ENCODE assay signal across 8 mouse cellular contexts in the genomic region with DNA sequence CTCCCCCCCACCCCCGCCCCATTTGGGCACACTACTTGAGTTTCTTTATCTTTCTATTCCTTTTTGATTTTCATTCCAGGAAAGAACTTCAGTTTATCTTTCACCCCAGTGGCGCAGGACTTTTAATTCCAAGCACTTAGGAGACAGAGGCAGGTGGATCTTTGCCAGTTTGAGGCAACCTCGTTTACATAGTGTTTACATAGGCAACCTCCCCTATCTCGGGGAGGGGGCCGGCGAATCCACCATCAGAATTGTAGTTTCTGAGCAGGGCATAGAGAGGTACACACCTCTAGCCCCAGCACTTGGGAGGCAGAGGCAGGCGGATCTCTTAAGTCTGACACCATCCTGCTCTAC. TPM values are rescaled to one million over a fixed set of nuclear protein-coding genes. Genes with fewer than 3 reads are reported as not detected.
A peak's percentile ranks its signal among the peaks of the same experiment; 100 is the strongest.
DNase-seq lines count a peak whose midpoint lies in the region; ATAC-seq and TF ChIP-seq lines count a peak whose summit lies in the region.

No protein-coding gene starts in this region.

- peak overlapping the region; percentile 88 for H3K4me2 ChIP-seq in kidney, embryonic 14.5 days (replicated peaks; ENCODE audit: low read depth, low read length)
- peak overlapping the region; percentile 93 for H3K4me2 ChIP-seq in hindbrain, embryonic 12.5 days (replicated peaks)
- H3K4me2 ChIP-seq in midbrain, embryonic 15.5 days, result peak overlapping the region; percentile 90

- ATAC-seq in kidney, embryonic 14.5 days (ENCODE audit: low FRiP score, low TSS enrichment), result no peak
- no peak for ATAC-seq in hindbrain, embryonic 12.5 days (ENCODE audit: low FRiP score)
- no peak for ATAC-seq in midbrain, embryonic 15.5 days (replicated peaks)

- WGBS in kidney, embryonic 14.5 days, result 35% methylated on average over 7 of the region's 7 CpGs
- 39% methylated on average over 7 of the region's 7 CpGs for WGBS in hindbrain, embryonic 12.5 days
- 40% methylated on average over 7 of the region's 7 CpGs for WGBS in midbrain, embryonic 15.5 days

- H3K36me3 ChIP-seq in kidney, embryonic 14.5 days (ENCODE audit: control insufficient read depth, insufficient read depth, low read length), result peaks cover 28% of the 10 kb centered on the region
- H3K36me3 ChIP-seq in hindbrain, embryonic 12.5 days, result peaks cover 17% of the 10 kb centered on the region
- H3K36me3 ChIP-seq in midbrain, embryonic 15.5 days (replicated peaks), result 0 out of 2 replicates have a peak, but pooled peaks cover 4% of the 10 kb centered on the region

- DNase-seq in kidney, postnatal 36 days, result no peak
- DNase-seq in brain, embryonic 14.5 days (ENCODE audit: low read depth), result peak; percentile 31
- DNase-seq in spleen, postnatal 36 days (ENCODE audit: low spot score in 2 of 2), result no peak
- DNase-seq in gastrocnemius, postnatal 4 days (ENCODE audit: low spot score in 2 of 2), result no peak
- DNase-seq in right cerebral cortex, adult 2 months (ENCODE audit: low spot score in 2 of 2), result no peak

- TF ChIP-seq POLR2A in brain, embryonic 14.5 days (IDR thresholded peaks at IDR 0.05; ENCODE audit: borderline replicate concordance, extremely low read depth, insufficient read depth, insufficient read length, poor library complexity, severe bottlenecking), result no peak

- peaks cover 57% of the 10 kb centered on the region for H3K4me1 ChIP-seq in kidney, embryonic 14.5 days (ENCODE audit: control insufficient read depth, insufficient read depth, low read length)
- peaks cover 49% of the 10 kb centered on the region for H3K4me1 ChIP-seq in hindbrain, embryonic 12.5 days
- H3K4me1 ChIP-seq in midbrain, embryonic 15.5 days, result peaks cover 46% of the 10 kb centered on the region

- TF ChIP-seq CTCF in brain, embryonic 14.5 days (IDR thresholded peaks at IDR 0.05; ENCODE audit: borderline replicate concordance, extremely low read depth, insufficient read depth, insufficient read length), result no peak

- H3K9me3 ChIP-seq in kidney, embryonic 14.5 days (ENCODE audit: control insufficient read depth, low read length), result no peaks in the 10 kb centered on the region
- no peaks in the 10 kb centered on the region for H3K9me3 ChIP-seq in hindbrain, embryonic 12.5 days (replicated peaks)
- H3K9me3 ChIP-seq in midbrain, embryonic 15.5 days, result no peaks in the 10 kb centered on the region

- H3K9ac ChIP-seq in kidney, embryonic 14.5 days (ENCODE audit: low read depth, low read length), result peak overlapping the region; percentile 100
- peak overlapping the region; percentile 99 for H3K9ac ChIP-seq in hindbrain, embryonic 12.5 days
- peak overlapping the region; percentile 98 for H3K9ac ChIP-seq in midbrain, embryonic 15.5 days

- H3K27me3 ChIP-seq in kidney, embryonic 14.5 days (ENCODE audit: control insufficient read depth, insufficient read depth, low read length), result no peaks in the 10 kb centered on the region
- H3K27me3 ChIP-seq in hindbrain, embryonic 12.5 days, result no peaks in the 10 kb centered on the region
- H3K27me3 ChIP-seq in midbrain, embryonic 15.5 days (replicated peaks), result no peaks in the 10 kb centered on the region

- no peak overlapping the region for H3K27ac ChIP-seq in kidney, embryonic 14.5 days (ENCODE audit: low read depth, low read length)
- H3K27ac ChIP-seq in hindbrain, embryonic 12.5 days, result no peak overlapping the region
- H3K27ac ChIP-seq in midbrain, embryonic 15.5 days, result peak overlapping the region; percentile 97

- H3K4me3 ChIP-seq in kidney, embryonic 14.5 days (ENCODE audit: low read length), result peak overlapping the region; percentile 95
- H3K4me3 ChIP-seq in hindbrain, embryonic 12.5 days, result peak overlapping the region; percentile 97
- peak overlapping the region; percentile 88 for H3K4me3 ChIP-seq in midbrain, embryonic 15.5 days

RNA-seq across cellular contexts. Expression of a gene that starts 2.1 kb away (rescaled TPM):
- 39.2 and 39.5 TPM in 2 replicates for polyA plus RNA-seq in kidney, embryonic 14.5 days (2014; fragmentation: Nextera tagmentation; extraction: Ambion mirVana)
- polyA plus RNA-seq in brain, embryonic 14.5 days (2012; rRNA removed), result 114 and 148 TPM in 2 replicates
- polyA plus RNA-seq in hindbrain, embryonic 12.5 days (2016; fragmentation: Nextera tagmentation; extraction: Ambion mirVana), result 48.3 and 57.3 TPM in 2 replicates
- polyA plus RNA-seq in midbrain, embryonic 15.5 days (2015; fragmentation: Nextera tagmentation; extraction: Ambion mirVana), result 54.6 and 61.9 TPM in 2 replicates
- 10 to 100 TPM; 15.6 to 17.4 TPM for total RNA-seq in gastrocnemius, postnatal 4 days (2021)

RNA-seq across cellular contexts. Expression of a gene that starts 6.9 kb away (rescaled TPM):
- polyA plus RNA-seq in kidney, embryonic 14.5 days (2014; fragmentation: Nextera tagmentation; extraction: Ambion mirVana), result not detected in 2 replicates
- 0.14 and 0.44 TPM in 2 replicates for polyA plus RNA-seq in brain, embryonic 14.5 days (2012; rRNA removed)
- polyA plus RNA-seq in hindbrain, embryonic 12.5 days (2016; fragmentation: Nextera tagmentation; extraction: Ambion mirVana), result 0.18 TPM in 1 of 2 replicates, not detected in the other
- 0.36 and 0.41 TPM in 2 replicates for polyA plus RNA-seq in midbrain, embryonic 15.5 days (2015; fragmentation: Nextera tagmentation; extraction: Ambion mirVana)
- under 1 TPM in 1 of 2 experiments, not detected in 1; 0.44 TPM for total RNA-seq in gastrocnemius, postnatal 4 days (2021)

RNA-seq across cellular contexts. Expression of a gene that starts 44.1 kb away (rescaled TPM):
- polyA plus RNA-seq in kidney, embryonic 14.5 days (2014; fragmentation: Nextera tagmentation; extraction: Ambion mirVana), result 16.8 and 25.9 TPM in 2 replicates
- 98.8 and 113 TPM in 2 replicates for polyA plus RNA-seq in brain, embryonic 14.5 days (2012; rRNA removed)
- 29.4 and 33.2 TPM in 2 replicates for polyA plus RNA-seq in hindbrain, embryonic 12.5 days (2016; fragmentation: Nextera tagmentation; extraction: Ambion mirVana)
- polyA plus RNA-seq in midbrain, embryonic 15.5 days (2015; fragmentation: Nextera tagmentation; extraction: Ambion mirVana), result 55.5 and 58.3 TPM in 2 replicates
- 10 to 100 TPM; 21.9 to 22.4 TPM for total RNA-seq in gastrocnemius, postnatal 4 days (2021)
